In the genomic region with DNA sequence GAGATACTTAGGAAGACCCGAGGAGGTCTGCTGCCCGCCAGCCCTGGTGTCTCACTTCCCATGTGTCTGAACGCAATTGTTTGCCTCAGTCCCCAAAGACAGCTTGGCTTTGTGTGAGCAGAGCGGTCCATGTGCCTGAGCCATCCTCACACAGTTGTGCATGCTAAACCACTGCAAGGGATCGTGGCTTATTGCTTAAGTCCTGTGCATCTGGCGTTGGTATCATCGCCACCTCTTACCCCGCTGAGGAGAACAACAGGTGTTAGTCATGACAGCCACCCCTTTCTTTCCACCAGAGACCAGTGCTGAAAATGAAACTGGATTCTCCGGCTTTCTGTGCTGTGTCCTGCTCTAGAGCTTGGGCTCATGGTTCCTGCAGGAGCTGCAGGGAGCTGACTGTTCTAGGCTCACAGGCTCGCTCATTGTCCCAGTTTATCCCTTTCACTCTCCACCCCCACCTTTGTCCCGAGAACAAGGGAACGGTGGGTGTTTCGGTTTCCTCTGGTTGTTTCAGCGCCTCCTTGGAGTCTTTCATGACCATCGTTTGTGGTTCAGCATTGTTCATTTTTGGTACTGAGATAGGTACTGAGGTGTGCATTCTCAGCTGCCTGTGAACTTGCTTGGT, we compare ENCODE assay signal across 12 mouse cellular contexts.
DNase-seq lines count a peak whose midpoint lies in the region; ATAC-seq lines count a peak whose summit lies in the region.
"Had no signal": no experiment of that assay in that cellular context is flagged by ENCODE, and none has a peak within 500 bp of the region (broad histone marks: within the 10 kb centered on the region; RNA-seq: fewer than 3 reads in every experiment).

No protein-coding gene starts in this region.

- H3K9me3 ChIP-seq in hindbrain, embryonic 15.5 days = no peaks in the 10 kb centered on the region
- no peaks in the 10 kb centered on the region for H3K9me3 ChIP-seq in hindbrain, embryonic 16.5 days (ENCODE audit: control insufficient read depth, low read length)
- H3K9me3 ChIP-seq: midbrain, embryonic 10.5 days had no signal

- H3K27ac ChIP-seq in hindbrain, embryonic 15.5 days (replicated peaks) = no peak overlapping the region
- no peak overlapping the region for H3K27ac ChIP-seq in hindbrain, embryonic 16.5 days (ENCODE audit: low read depth, low read length)
- H3K27ac ChIP-seq: midbrain, embryonic 10.5 days had no signal

- no peak overlapping the region for H3K9ac ChIP-seq in hindbrain, embryonic 15.5 days
- no peak overlapping the region for H3K9ac ChIP-seq in hindbrain, embryonic 16.5 days (ENCODE audit: low read depth, low read length)
- H3K9ac ChIP-seq: liver, postnatal 0 days had no signal

- no peak overlapping the region for H3K4me2 ChIP-seq in hindbrain, embryonic 15.5 days
- no peak overlapping the region for H3K4me2 ChIP-seq in hindbrain, embryonic 16.5 days (ENCODE audit: low read length)

- H3K4me3 ChIP-seq in hindbrain, embryonic 15.5 days = no peak overlapping the region
- H3K4me3 ChIP-seq in hindbrain, embryonic 16.5 days (ENCODE audit: low read length) = no peak overlapping the region
- H3K4me3 ChIP-seq: midbrain, embryonic 10.5 days had no signal

- H3K27me3 ChIP-seq in hindbrain, embryonic 15.5 days = no peaks in the 10 kb centered on the region
- H3K27me3 ChIP-seq in hindbrain, embryonic 16.5 days (replicated peaks; ENCODE audit: control insufficient read depth, insufficient read depth, low read length) = no peaks in the 10 kb centered on the region

- H3K4me1 ChIP-seq in hindbrain, embryonic 15.5 days (replicated peaks) = peaks cover 55% of the 10 kb centered on the region
- peaks cover 18% of the 10 kb centered on the region for H3K4me1 ChIP-seq in hindbrain, embryonic 16.5 days (ENCODE audit: control insufficient read depth, insufficient read depth, low read depth, low read length)

- WGBS in hindbrain, embryonic 15.5 days = 67% methylated on average over 15 of the region's 15 CpGs
- WGBS in hindbrain, embryonic 16.5 days = 60% methylated on average over 15 of the region's 15 CpGs

- peak; percentile 45 for DNase-seq in CD4-positive helper T cell, adult 2 months (ENCODE audit: low read depth, low spot score)
- no peak for DNase-seq in liver
- no peak for DNase-seq in adrenal gland, adult 8-10 months
- no peak for DNase-seq in kidney, postnatal 36 days
- DNase-seq: heart, postnatal 36 days; liver, postnatal 0 days had no signal

- ATAC-seq in hindbrain, embryonic 15.5 days (ENCODE audit: low FRiP score, low read depth) = 0 out of 2 replicates have a peak, but pooled peaks have one; percentile 21
- no peak for ATAC-seq in hindbrain, embryonic 16.5 days
- ATAC-seq in common myeloid progenitor, adult 5-6 weeks (replicated peaks; ENCODE audit: low read depth, poor library complexity, severe bottlenecking) = peak; percentile 58
- 0 out of 2 replicates have a peak, but pooled peaks have one; percentile 13 for ATAC-seq in neutrophil, adult 5-6 weeks (ENCODE audit: extremely low read depth, insufficient number of reproducible peaks, low FRiP score, poor library complexity, severe bottlenecking)
- ATAC-seq: forebrain, embryonic 16.5 days; liver, postnatal 0 days had no signal

- H3K36me3 ChIP-seq in hindbrain, embryonic 15.5 days = no peaks in the 10 kb centered on the region
- H3K36me3 ChIP-seq in hindbrain, embryonic 16.5 days (ENCODE audit: control insufficient read depth, insufficient read depth, low read length) = no peaks in the 10 kb centered on the region
